Mouse (Mus musculus): ENCODE results near the gene Trp63.

Gene Trp63

DNA sequence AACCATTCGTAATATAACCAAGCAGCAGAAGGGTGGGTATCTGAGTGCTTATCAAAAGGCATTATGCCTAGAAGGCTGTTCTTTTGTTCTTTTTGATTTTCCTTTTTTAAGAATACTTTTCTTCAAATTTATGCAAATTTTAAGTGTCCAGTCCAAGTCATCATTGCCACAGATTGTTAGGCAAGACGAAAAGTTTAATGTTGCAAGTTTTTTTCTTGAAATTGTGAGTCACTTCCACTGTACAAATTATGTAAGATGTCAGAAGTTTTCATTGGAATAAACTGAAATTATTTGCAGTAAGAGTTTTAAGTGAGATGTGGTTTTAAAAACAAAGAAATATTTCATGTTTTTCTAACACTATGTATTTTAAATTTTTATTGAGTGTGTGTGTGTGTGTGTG lies 100.7 kb downstream of the Trp63 start:
- DNase-seq: no peak

DNA sequence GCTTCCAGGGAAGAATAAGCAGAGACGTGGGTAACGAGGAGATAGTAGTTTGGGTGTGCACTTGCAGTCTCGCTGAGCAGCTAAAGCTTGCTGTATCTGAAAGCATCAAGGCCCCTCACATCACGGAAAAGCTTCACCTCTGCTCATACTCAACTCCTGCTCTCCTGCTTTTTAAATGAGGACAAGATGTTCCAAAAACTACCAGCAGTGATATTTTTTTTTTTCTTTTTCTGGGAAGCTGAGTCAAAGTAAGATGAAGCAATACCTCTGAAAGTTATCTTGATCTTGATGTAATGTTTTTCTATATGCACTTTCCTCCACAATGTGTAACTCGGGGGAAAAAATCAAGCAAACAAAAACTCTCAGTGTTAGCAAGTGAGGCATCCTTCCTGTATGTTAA lies 102.9 kb downstream of the Trp63 start:
- no peak for DNase-seq

DNA sequence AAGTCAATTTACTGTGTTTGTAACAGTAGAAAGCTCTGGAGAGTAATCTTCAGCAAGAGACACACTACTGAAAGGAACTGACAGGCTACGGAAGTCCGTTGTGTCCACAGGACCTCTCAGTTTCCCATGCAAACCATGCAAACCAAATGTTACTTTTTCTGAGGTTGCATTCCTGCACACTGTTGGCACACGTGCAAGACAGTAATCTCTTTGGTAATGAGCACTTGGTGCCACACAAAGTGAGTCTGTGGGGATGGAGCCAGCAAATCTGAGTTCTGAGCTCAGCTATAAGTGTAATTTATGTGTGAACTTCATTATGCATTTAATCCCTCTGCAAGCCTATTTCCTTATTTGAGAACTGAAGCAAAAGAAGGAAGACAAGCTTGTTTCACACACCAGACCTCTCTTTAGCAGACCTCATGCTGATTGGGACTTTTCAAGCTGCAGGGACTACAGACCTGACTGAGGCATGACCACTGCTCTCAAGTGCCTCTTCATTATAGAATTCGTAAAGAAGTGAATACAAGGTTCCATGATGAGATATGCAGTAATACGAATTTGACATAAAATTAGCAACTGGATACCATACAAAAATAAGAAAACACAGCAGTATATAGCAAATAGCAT lies 109.2 kb downstream of the Trp63 start:
- DNase-seq: no peak

DNA sequence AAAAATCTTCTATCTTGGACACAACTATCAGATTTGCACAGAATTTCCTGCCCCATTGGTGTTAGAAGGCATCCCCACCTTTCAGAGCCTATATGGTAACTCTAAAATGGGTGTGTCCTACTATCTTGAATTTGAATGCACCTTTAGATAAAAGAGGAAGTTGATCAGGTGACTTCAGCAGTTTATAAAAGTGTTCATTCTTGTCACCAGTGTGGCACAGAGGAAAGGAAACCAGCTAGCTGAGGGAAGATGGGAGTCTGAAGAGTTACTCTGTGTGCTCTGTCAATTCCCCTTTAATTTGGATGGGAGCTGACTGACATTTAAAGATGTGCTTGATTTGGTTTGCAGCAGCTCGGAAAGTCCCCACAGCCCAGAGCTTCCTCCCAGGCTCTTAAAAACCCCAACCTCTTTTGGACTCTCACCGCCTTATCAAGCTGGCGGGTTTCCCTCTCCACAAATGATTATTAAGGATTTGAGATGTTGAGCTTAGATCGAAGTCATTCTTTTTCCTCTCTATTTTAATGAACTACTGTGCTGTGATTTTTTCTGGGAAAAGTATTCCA lies 114.2 kb downstream of the Trp63 start:
- DNase-seq: no peak

DNA sequence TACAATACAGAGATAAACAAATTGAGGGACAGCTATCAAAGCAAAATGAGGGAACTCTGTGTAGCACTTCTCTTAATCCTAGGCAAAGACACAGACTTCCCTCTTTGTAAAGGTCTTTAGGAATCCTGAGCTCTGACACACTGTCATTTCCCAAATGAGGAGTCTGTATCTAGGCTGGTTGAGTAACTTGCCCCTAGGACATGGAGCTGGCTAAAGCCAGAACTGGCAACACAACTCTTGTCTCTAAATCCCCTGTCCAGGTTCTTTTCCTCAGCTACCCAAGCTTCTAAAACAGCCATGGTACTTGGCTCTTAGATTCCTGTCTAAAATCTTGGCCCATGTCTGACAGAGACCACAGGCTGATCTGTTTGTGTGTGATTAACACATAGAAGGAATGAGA lies 116.1 kb downstream of the Trp63 start:
- DNase-seq: no peak

DNA sequence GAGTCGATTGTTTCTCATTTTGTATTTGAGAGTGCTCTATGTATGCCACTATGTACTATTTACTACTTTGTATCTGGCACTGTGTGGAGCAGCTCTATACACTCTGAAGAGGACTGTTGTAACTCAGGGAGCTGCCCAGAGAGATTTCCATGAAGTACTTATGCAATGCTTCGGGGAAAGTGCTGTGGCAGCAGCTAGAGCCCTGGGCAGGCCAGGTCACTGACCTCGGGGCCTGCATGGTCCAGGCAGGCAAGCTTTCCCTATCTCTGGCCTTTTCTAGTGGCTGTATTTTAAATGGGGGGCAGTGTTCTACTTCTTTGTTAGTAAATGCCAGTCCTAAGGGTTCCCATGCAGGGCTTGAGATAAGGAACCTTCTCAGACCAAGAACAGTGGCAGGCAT lies 121.4 kb downstream of the Trp63 start:
- no peak for DNase-seq

DNA sequence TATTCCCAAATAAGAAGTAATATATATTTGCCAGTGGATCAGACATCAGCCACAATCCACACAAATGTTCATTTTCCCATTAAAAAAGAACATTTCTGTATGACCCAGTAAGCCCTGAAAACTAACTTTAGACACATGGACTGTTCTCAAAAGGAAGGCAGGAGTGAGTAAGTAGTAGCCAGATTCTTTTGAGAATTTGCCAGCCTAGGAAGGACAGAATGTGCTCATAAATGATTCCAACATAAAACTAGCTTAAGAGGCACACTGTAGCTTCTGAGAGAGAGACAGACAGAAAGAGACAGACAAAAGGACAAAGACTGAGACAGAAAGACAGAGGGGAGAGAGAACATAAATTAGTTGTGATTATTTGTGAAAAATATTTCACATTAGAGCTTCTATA lies 123.6 kb downstream of the Trp63 start:
- no peak for DNase-seq

DNA sequence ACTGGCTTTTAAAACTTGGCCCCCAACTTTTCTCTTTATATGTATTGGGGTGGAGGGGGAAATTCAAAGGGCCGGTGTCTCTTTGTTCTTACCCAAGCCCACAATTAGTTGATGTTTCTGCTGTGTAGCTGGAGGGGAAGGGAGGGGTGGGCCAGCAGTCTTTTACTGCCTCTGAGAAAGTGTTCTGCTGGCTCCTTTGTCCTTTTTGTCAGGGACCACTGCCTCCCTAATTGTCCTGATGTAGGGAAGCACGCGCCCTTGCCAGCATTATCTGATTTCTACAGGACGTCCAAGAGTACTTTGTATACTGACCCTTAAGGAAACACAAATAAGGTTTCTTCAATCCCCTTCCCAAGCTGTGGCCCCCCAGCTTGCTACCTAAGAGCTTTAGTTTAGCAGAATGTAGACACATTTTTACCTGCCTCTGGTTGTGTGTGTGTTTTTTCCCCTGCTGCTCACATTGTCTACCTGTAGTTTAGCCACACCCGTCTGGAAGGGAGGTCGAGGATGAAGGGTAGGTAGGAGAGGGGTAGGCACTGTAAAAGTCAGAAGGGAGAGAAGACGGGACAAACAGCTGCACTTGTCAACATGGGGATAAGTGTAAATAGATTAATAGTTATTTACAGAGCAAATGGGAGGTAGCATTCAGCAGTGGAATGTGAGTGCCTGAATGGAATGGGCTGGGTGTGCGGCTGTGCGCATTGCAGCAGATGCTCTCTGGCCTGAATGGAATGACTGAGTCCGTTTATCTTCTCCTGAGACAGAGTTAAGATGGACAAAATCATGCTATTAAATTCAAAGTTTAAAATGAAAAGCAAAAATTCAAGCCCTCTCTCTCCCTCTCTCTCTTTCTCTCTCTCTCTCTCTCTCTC lies 134.4 kb downstream of the Trp63 start:
- DNase-seq: no peak

DNA sequence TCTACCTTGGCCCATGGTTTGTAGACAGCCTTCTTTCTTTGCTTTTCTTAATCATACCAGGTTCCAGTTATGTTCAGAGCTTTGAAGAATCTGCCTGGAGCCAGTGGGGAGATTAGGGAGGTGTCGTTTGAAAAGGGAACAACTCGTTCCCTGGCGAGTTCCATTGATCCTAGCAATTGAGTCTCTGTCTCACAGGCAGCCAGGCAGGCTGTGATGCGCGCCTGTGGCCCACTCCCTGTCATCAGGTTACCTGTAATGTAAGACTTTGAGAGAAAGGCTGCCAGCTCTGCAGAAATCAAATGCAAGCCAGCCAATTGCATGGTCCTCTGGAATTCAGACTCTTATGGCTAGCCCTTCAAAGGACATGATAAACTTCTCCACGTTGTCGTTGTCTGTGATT lies 142.5 kb downstream of the Trp63 start:
- DNase-seq: no peak

DNA sequence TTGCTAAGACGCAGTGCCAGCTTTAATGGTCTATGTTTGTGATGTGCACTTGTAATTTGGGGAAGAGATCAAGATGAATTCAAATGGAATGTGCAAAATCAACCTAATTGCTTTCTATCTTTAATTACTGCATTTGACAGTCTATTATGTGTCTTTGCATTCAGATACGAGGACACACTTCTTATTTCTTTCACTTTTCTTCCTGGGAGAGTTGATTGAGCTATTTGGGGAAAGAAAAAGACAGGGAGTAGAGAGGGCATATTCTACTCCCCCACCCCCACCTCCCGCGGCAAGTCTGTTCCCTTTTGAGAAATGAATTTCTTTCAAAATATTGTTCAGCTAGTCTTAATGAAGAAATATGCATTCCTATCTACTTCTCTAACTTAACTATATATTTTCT lies 149.0 kb downstream of the Trp63 start:
- no peak for DNase-seq

DNA sequence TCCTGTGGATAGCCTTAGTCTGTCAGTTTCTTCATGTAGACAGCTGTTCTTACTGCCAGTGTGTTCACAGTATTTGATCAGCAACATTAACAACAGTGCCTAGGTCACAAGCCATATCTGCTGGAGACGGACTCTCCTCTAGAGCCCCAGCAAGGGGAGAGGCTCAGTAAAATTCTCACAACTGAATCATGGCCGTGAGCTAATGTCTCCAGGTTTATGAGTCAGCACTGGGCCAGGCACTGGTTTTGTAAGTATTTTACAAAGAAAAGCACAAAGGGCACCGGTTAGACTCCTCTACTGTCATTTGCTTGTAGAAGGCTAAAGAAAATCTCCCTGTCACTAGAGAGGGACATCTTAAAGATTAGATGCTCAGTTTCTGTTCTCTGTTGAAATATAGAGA lies 151.7 kb downstream of the Trp63 start:
- DNase-seq: no peak

DNA sequence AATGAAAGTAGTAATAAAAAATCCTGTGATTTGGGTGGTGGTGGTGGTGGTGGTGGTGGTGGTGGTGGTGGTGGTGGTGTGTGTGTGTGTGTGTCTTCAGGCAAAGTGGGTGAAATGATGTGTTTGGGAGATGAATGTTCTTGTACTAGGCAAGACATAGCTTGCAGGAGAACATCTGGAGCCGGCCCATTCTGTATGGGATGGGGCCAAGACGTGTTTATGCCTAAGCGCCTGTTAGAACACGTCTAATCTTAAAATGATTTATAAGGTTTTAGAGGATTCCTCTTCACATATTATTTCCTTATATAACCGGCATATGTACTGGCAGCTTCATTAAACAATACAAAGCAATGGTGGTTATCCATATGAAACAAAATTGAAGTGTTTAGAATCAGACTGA lies 152.2 kb downstream of the Trp63 start:
- DNase-seq: no peak

DNA sequence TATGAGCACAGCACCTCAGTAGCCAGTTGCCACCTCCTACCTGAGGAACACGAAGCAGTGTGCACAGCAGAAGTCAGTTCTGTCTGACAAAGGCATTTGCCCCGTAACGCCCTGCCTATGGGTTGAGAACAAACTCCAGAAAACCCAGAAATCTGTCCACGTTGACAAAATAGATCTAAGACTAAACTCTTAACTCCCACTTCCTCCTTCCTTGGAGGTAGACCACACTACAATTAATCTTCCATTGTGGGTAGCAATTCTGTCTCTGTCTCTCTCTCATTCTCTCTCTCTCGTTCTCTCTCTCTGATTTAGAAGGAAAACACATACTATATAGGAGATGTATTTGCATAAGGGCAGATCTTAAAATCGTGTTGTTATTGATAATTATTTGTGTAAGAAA lies 159.4 kb downstream of the Trp63 start:
- no peak for DNase-seq

DNA sequence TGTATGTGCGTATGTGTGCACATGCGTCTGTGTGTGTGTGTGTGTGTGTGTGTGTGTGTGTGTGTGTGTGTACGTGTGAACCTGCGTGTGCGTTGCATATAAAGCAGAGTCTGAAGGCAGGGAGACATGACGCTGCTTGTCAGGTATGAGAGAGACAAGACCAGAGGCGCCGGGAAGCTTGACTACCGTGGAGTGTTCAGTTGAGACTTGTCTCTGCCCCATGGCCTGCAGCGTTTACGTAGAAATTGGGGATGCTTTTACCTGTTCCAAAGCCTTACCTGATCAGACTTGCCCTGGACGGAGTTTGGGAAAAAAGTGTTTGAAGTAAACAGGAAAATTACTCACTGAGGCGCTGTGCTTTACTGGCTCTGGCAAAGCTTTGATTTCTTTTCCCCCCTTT lies 160.1 kb downstream of the Trp63 start:
- DNase-seq: no peak

DNA sequence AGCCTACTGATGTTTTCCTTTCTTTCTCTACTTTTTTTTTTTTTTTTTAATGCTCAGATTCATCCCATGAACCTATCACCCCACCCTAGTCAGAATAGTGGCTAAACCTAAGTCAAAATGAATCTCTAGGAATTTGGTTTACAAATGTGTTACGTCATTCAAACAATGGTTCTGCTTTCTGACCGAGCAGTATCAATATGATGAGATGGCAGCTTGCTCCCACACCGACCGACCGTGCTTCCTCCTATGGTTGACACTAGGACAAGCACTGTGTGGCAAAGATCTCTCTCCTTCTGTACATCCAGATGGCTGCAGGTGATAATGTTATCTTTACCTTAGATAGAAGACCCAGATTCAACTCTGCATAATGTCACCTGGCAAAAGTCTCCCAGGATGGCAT lies 163.0 kb downstream of the Trp63 start:
- DNase-seq: no peak

DNA sequence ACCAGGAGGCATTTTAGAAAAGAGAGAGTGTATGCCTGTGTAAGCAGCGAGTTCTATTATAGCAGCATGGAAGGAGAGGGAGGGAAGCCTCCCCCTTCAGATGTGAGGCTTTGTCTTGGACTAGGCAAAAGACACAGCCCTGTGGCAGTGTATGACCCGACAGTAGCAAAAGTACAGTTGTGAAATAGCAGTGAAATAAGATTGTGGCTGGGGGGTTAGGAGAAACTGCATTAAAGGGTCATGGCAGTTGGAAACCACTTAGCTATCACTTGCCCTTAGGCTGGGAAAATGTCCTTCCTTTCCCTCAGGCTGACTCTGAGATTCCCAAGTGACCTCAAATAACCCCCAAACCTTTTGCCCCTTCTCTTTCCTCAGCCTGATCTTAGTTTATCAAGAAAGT lies 164.9 kb downstream of the Trp63 start:
- no peak for DNase-seq

DNA sequence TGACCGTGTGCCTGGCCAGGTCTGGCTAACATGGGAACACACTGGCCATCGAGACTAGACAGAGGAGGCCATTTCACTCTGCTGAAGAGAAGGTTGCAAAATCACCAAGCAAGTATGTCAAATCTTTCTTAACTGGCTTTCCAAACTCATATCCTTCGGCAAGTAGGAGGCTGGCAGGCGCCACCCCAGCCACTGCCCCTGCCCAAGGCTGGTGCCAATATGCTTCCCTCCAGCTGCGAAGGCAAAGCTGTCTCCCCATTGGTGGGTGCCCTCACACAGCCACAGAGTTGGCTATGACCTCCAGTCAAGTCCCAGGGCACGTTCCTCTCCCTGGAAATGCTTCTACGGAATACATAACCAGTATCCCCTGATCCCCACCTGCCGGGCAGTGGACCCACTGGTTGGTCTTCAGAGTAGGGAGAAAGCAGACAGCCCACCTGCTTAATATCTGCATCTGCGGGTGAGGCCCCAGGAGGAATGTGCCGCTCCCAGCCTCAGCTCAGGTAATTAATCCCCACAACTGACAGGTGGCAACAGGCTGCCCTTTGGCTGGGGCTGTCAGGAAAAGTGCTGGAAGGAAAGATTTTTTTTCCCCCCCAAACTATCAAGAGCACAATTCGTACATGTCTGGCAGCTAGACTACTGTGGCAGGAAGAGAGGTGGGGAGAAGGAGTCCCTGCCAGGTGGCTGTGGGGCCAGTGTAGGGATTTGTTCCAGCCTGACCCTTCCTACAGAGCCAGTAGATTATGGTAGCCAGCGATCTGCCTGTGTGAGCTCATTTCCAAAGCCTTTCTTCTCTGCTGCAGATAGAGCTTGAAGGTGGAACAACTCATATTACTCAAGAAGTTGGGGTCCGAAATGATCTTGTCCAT lies 166.3 kb downstream of the Trp63 start:
- DNase-seq: no peak

DNA sequence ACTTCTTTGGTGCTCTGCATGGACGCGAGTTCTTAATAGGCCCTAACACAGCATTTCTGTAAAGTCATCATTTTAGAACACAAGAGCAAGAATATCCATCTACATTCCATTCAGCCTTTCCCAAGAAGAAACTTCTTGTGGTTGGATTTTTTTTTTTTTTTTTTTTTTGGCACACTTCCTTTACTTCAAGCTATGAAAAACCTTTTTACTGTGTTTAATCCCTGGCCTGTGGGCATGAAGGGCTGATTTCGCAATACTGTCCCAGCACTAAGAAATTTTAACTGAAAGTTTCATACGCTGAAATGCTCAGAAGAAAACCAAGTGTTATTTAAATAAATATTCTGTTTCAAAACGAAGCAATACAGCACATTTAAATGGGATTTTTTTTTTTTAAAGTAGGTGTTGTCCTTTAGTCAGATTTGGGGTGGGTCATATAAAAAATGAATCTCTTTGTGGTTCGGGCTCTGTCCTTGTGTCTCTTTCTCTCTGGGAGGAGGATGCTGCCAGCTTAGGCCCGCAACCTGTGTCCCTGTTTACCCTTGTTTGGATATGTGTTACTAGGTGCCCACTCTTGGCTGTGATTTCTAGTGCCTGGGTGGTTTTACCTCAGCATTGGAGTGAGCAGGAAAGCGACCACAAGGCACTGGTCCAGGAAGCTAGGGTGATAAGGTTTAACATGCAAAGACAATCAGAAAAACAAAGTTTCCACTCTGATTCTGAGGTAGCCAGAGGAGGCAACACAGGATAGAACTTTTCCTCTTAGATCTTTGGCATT lies 177.4 kb downstream of the Trp63 start:
- DNase-seq: no peak

DNA sequence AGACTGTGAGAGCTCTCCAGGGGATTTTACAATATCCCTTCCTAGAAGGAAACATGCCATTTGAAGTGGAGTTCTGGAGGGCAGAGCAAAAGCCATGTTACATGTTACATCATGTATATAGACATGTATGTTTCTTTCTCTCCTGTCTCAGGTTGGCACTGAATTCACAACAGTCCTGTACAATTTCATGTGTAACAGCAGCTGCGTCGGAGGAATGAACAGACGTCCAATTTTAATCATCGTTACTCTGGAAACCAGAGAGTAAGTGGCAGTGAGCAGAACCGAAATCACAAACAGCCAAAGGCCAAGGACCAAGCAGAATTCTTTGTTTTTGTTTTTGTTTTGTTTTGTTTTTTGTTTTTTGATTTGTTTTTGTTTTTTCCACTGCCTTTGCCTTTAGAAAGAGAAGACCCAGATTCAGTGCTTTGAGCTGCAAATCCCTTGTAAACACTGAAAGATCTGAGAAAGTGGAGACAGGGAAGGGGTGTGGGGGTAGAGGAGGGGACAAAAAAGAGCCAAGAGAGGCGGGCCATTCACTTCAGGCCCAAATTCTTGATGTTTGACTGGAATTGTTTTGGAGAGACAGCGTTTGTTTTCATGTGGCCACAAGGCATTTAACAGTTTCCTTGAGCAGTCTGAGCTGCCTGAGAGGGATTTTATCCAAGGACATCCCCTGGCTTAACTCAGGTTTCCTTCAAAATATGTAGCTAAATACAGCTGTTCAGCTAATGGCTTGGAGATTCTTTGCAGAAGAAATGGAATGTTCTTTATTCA lies 181.7 kb downstream of the Trp63 start:
- peak; percentile 45 for DNase-seq

DNA sequence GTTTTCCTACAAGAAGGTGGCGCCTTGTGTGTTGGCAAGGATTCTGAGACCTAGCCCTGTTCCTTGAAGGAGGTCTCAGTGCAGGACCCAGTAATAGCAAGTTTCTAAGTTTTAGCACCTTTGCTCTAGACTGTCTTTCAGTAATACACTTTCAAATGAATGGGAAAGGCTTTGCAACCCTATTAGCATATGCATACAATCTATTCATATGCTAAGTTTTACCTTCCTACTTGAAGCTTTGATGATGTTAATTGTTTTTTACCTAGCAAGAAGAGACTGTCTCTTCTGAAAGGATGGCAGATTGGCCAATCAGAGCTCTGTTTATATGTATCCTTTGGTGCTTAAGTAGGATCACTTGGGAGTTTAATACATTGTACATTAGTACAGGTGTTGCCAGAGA lies 187.9 kb downstream of the Trp63 start:
- DNase-seq: no peak

DNA sequence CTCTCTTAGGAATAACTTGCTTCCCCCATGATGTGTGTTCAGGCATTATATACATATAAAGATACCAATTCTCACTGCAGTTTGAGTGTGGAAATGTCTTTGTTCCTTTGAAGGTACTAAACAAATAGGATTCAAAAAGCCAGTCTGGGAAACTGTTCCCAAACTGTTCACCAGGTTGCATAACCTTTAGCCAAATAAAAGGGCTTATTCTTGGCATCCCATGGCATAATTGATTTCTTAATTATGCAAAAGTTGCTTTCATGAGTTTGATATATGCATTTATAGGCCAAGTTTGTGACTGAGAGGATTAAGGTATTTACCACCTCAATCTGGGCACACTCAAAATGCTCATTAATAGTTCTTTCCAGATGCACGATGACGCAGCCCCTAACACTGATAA lies 192.1 kb downstream of the Trp63 start:
- DNase-seq: no peak
